Mouse (Mus musculus): ENCODE data around the gene Efr3b. TPM values are rescaled to one million over a fixed set of nuclear protein-coding genes. Genes with fewer than 3 reads are reported as not detected.

Efr3b gene
- total RNA-seq, 4 experiments from 2014 or later, result 109 to 118 (median 115) TPM

Other genes with a start within 250 kb of the Efr3b start
- gene Dnmt3a, start 232.9 kb downstream of the Efr3b start, total RNA-seq (2022), result 10 to 100 TPM; 74.0 to 91.8 (median 80.6) TPM
- gene Pomc, start 84.0 kb downstream of the Efr3b start, total RNA-seq (2022), result 1 to 10 TPM; 2.0 to 3.0 (median 2.8) TPM
- gene Dnajc27, start 43.7 kb upstream of the Efr3b start, total RNA-seq (2022), result 10 to 100 TPM; 77.2 to 91.1 (median 82.4) TPM
- gene Adcy3, start 94.2 kb upstream of the Efr3b start, total RNA-seq (2022), result 10 to 100 TPM; 45.8 to 57.2 (median 51.6) TPM
- gene Ptrhd1, start 195.1 kb upstream of the Efr3b start, total RNA-seq (2022), result 1 to 10 TPM; 7.8 to 9.1 (median 8.5) TPM
- 1 to 10 TPM; 3.3 to 5.7 (median 4.7) TPM for gene Cenpo, start 195.4 kb upstream of the Efr3b start, total RNA-seq (2022)

All from layer of hippocampus, adult 8-10 months (tissue).